In the genomic region with DNA sequence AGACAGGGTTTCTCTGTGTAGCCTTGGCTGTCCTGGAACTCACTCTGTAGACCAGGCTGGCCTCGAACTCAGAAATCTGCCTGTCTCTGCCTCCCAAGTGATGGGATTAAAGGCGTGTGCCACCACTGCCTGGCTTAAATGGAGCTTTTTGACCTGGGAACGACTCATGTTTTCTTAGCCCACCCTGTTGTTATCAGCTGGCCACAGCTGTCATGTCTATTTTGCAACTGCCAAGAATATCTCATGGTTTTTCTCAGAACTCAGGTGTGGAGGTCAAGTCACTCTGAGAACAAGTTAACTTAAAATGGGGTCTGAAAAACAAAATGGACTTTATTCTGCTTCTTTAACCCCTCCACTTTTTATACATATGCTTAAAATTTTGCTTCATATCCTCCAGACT, we compare ENCODE assay signal across 8 mouse cellular contexts.
DNase-seq lines count a peak whose midpoint lies in the region; ATAC-seq lines count a peak whose summit lies in the region.
"Not testable (repeated sequence)": the region's sequence is repeated elsewhere in the genome, so short reads cannot be mapped to it uniquely, and the experiment has no call there.

No protein-coding gene starts in this region.

- 49% methylated on average over 3 of the region's 3 CpGs for WGBS in heart, embryonic 16.5 days
- 70% methylated on average over 3 of the region's 3 CpGs for WGBS in kidney, embryonic 15.5 days
- WGBS in liver, embryonic 15.5 days (ENCODE audit: insufficient replicate concordance), result 27% methylated on average over 3 of the region's 3 CpGs
- WGBS in stomach, embryonic 14.5 days, result 55% methylated on average over 3 of the region's 3 CpGs

- not testable (repeated sequence) for H3K27me3 ChIP-seq in heart, embryonic 16.5 days (ENCODE audit: control insufficient read depth, insufficient read depth, low read length); kidney, embryonic 15.5 days; liver, embryonic 15.5 days; megakaryocyte, embryonic 14.5 days (replicated peaks); stomach, embryonic 14.5 days (ENCODE audit: control insufficient read depth, insufficient read depth, low read length)

- H3K9me3 ChIP-seq in heart, embryonic 16.5 days (replicated peaks; ENCODE audit: control insufficient read depth, low read length); kidney, embryonic 15.5 days (replicated peaks); liver, embryonic 15.5 days (replicated peaks); megakaryocyte, embryonic 14.5 days; stomach, embryonic 14.5 days (ENCODE audit: control insufficient read depth, low read depth, low read length): not testable (repeated sequence)

- H3K36me3 ChIP-seq in heart, embryonic 16.5 days (ENCODE audit: control insufficient read depth, insufficient read depth); kidney, embryonic 15.5 days; liver, embryonic 15.5 days (replicated peaks); megakaryocyte, embryonic 14.5 days (replicated peaks; ENCODE audit: low read length); stomach, embryonic 14.5 days (ENCODE audit: control insufficient read depth, insufficient read depth, low read length): not testable (repeated sequence)

- not testable (repeated sequence) for H3K4me1 ChIP-seq in heart, embryonic 16.5 days (ENCODE audit: control insufficient read depth, insufficient read depth, low read length); kidney, embryonic 15.5 days; stomach, embryonic 14.5 days (ENCODE audit: control insufficient read depth, insufficient read depth, low read length)
- H3K4me1 ChIP-seq in liver, embryonic 15.5 days (replicated peaks), result peaks cover 43% of the 10 kb centered on the region
- peaks cover 33% of the 10 kb centered on the region for H3K4me1 ChIP-seq in megakaryocyte, embryonic 14.5 days

- DNase-seq in 416B (ENCODE audit: low read depth), result peak; percentile 26
- peak; percentile 79 for DNase-seq in c-Kit-negative CD71-positive TER-119-positive erythroid progenitor cells, embryonic 14.5 days (ENCODE audit: low read depth, low spot score)

- ATAC-seq in granulocyte monocyte progenitor cell, adult 5-6 weeks (replicated peaks; ENCODE audit: poor library complexity, severe bottlenecking), result 0 out of 2 replicates have a peak, but pooled peaks have one; percentile 5
- not testable (repeated sequence) for ATAC-seq in heart, embryonic 16.5 days (replicated peaks; ENCODE audit: extremely low read depth, insufficient read depth, low FRiP score); stomach, embryonic 14.5 days (ENCODE audit: insufficient number of reproducible peaks, insufficient read depth, low FRiP score, low read depth)
- peak; percentile 49; the same call in 1 of the 2 replicates for ATAC-seq in kidney, embryonic 15.5 days (replicated peaks; ENCODE audit: low FRiP score)
- ATAC-seq in liver, embryonic 15.5 days (ENCODE audit: insufficient read depth), result peak; percentile 90

- H3K9ac ChIP-seq in heart, embryonic 16.5 days (ENCODE audit: low read length); kidney, embryonic 15.5 days; stomach, embryonic 14.5 days (replicated peaks; ENCODE audit: low read depth, low read length): not testable (repeated sequence)
- peak overlapping the region; percentile 48 for H3K9ac ChIP-seq in liver, embryonic 15.5 days

- H3K4me3 ChIP-seq in heart, embryonic 16.5 days (ENCODE audit: low read length), result peak overlapping the region; percentile 48
- not testable (repeated sequence) for H3K4me3 ChIP-seq in kidney, embryonic 15.5 days (replicated peaks); stomach, embryonic 14.5 days (ENCODE audit: low read depth, low read length)
- H3K4me3 ChIP-seq in liver, embryonic 15.5 days (replicated peaks), result peak overlapping the region; percentile 51
- H3K4me3 ChIP-seq in megakaryocyte, embryonic 14.5 days (replicated peaks), result peak overlapping the region; percentile 87

- H3K4me2 ChIP-seq in heart, embryonic 16.5 days (ENCODE audit: low read depth, low read length), result peak overlapping the region; percentile 65
- H3K4me2 ChIP-seq in kidney, embryonic 15.5 days, result peak overlapping the region; percentile 44; the same call in 1 of the 2 replicates
- peak overlapping the region; percentile 72 for H3K4me2 ChIP-seq in liver, embryonic 15.5 days
- peak overlapping the region; percentile 39; the same call in 1 of the 2 replicates for H3K4me2 ChIP-seq in stomach, embryonic 14.5 days (replicated peaks; ENCODE audit: low read depth, low read length)

- not testable (repeated sequence) for H3K27ac ChIP-seq in heart, embryonic 16.5 days (ENCODE audit: low read length); kidney, embryonic 15.5 days; stomach, embryonic 14.5 days (ENCODE audit: low read length)
- peak overlapping the region; percentile 93 for H3K27ac ChIP-seq in liver, embryonic 15.5 days (replicated peaks)
